Mouse (Mus musculus): ENCODE results near the gene Lst1. TPM values are rescaled to one million over a fixed set of nuclear protein-coding genes. Genes with fewer than 3 reads are reported as not detected.

Gene Lst1
- polyA plus RNA-seq, 1 experiment from 2014 or later = 7.9 TPM

- Histone ChIP-seq H3K27ac (ENCODE audit: low read length) (no peak overlapping the region), H3K36me3 (ENCODE audit: control insufficient read depth, insufficient read depth) (peaks cover 57% of the 10 kb centered on the region), H3K4me2 (ENCODE audit: low read depth, low read length) (0 out of 2 replicates have a peak overlapping the region, but pooled peaks have one; percentile 4), H3K4me1 (ENCODE audit: control insufficient read depth, insufficient read depth, low read length) (peaks cover 23% of the 10 kb centered on the region), H3K9ac (ENCODE audit: low read length) (no peak overlapping the region), H3K4me3 (ENCODE audit: low read length) (no peak overlapping the region), H3K27me3 (ENCODE audit: control insufficient read depth, insufficient read depth, low read length) (no peaks in the 10 kb centered on the region), H3K9me3 (replicated peaks; ENCODE audit: control insufficient read depth, low read length) (no peaks in the 10 kb centered on the region)
- 77% methylated on average over 11 of the region's 11 CpGs for WGBS
- ATAC-seq (replicated peaks; ENCODE audit: extremely low read depth, insufficient read depth, low FRiP score) = no peak
Observed at GRCm38 (mm10) chr17:35161421-35161820, 26.8 kb downstream of the Lst1 start.

GRCm38 (mm10) chr17:35159638-35160037 lies 28.6 kb downstream of the Lst1 start:
- ATAC-seq (replicated peaks; ENCODE audit: extremely low read depth, insufficient read depth, low FRiP score) = no peak
- H3K4me3 ChIP-seq (ENCODE audit: low read length) = no peak overlapping the region
- no peaks in the 10 kb centered on the region for H3K9me3 ChIP-seq (replicated peaks; ENCODE audit: control insufficient read depth, low read length)
- H3K27me3 ChIP-seq (ENCODE audit: control insufficient read depth, insufficient read depth, low read length) = no peaks in the 10 kb centered on the region
- peaks cover 75% of the 10 kb centered on the region for H3K36me3 ChIP-seq (ENCODE audit: control insufficient read depth, insufficient read depth)
- no peak overlapping the region for H3K9ac ChIP-seq (ENCODE audit: low read length)
- no peak overlapping the region for H3K4me2 ChIP-seq (ENCODE audit: low read depth, low read length)
- H3K4me1 ChIP-seq (ENCODE audit: control insufficient read depth, insufficient read depth, low read length) = peaks cover 16% of the 10 kb centered on the region
- no peak overlapping the region for H3K27ac ChIP-seq (ENCODE audit: low read length)
- WGBS = 82% methylated on average over 7 of the region's 7 CpGs

GRCm38 (mm10) chr17:35158850-35159593 lies 29.2 kb downstream of the Lst1 start:
- ATAC-seq (replicated peaks; ENCODE audit: extremely low read depth, insufficient read depth, low FRiP score) = no peak
- H3K9me3 ChIP-seq (replicated peaks; ENCODE audit: control insufficient read depth, low read length) = no peaks in the 10 kb centered on the region
- H3K27ac ChIP-seq (ENCODE audit: low read length) = no peak overlapping the region
- peaks cover 16% of the 10 kb centered on the region for H3K4me1 ChIP-seq (ENCODE audit: control insufficient read depth, insufficient read depth, low read length)
- no peak overlapping the region for H3K4me2 ChIP-seq (ENCODE audit: low read depth, low read length)
- no peak overlapping the region for H3K9ac ChIP-seq (ENCODE audit: low read length)
- no peaks in the 10 kb centered on the region for H3K27me3 ChIP-seq (ENCODE audit: control insufficient read depth, insufficient read depth, low read length)
- H3K36me3 ChIP-seq (ENCODE audit: control insufficient read depth, insufficient read depth) = peaks cover 81% of the 10 kb centered on the region
- WGBS = 90% methylated on average over 16 of the region's 16 CpGs
- no peak overlapping the region for H3K4me3 ChIP-seq (ENCODE audit: low read length)

- WGBS = 85% methylated on average over 8 of the region's 8 CpGs
- Histone ChIP-seq H3K4me3 (ENCODE audit: low read length) (no peak overlapping the region), H3K27ac (ENCODE audit: low read length) (no peak overlapping the region)
Observed at GRCm38 (mm10) chr17:35157661-35158175, 30.5 kb downstream of the Lst1 start.

GRCm38 (mm10) chr17:35157254-35157653 lies 31.0 kb downstream of the Lst1 start:
- H3K4me1 ChIP-seq (ENCODE audit: control insufficient read depth, insufficient read depth, low read length) = peaks cover 8% of the 10 kb centered on the region
- H3K9ac ChIP-seq (ENCODE audit: low read length) = no peak overlapping the region
- H3K27ac ChIP-seq (ENCODE audit: low read length) = no peak overlapping the region
- 86% methylated on average over 8 of the region's 8 CpGs for WGBS
- H3K9me3 ChIP-seq (replicated peaks; ENCODE audit: control insufficient read depth, low read length) = no peaks in the 10 kb centered on the region
- no peak for ATAC-seq (replicated peaks; ENCODE audit: extremely low read depth, insufficient read depth, low FRiP score)
- no peak overlapping the region for H3K4me2 ChIP-seq (ENCODE audit: low read depth, low read length)
- H3K4me3 ChIP-seq (ENCODE audit: low read length) = no peak overlapping the region
- no peaks in the 10 kb centered on the region for H3K27me3 ChIP-seq (ENCODE audit: control insufficient read depth, insufficient read depth, low read length)
- H3K36me3 ChIP-seq (ENCODE audit: control insufficient read depth, insufficient read depth) = peaks cover 99% of the 10 kb centered on the region

More at GRCm38 (mm10) chr17:35157661-35158175, 30.5 kb downstream of the Lst1 start:
- peaks cover 13% of the 10 kb centered on the region for H3K4me1 ChIP-seq (ENCODE audit: control insufficient read depth, insufficient read depth, low read length)
- no peaks in the 10 kb centered on the region for H3K9me3 ChIP-seq (replicated peaks; ENCODE audit: control insufficient read depth, low read length)
- H3K9ac ChIP-seq (ENCODE audit: low read length) = no peak overlapping the region
- peaks cover 94% of the 10 kb centered on the region for H3K36me3 ChIP-seq (ENCODE audit: control insufficient read depth, insufficient read depth)
- H3K27me3 ChIP-seq (ENCODE audit: control insufficient read depth, insufficient read depth, low read length) = no peaks in the 10 kb centered on the region
- no peak overlapping the region for H3K4me2 ChIP-seq (ENCODE audit: low read depth, low read length)
- no peak for ATAC-seq (replicated peaks; ENCODE audit: extremely low read depth, insufficient read depth, low FRiP score)

GRCm38 (mm10) chr17:35156461-35157200 lies 31.6 kb downstream of the Lst1 start:
- no peak overlapping the region for H3K27ac ChIP-seq (ENCODE audit: low read length)
- no peak overlapping the region for H3K9ac ChIP-seq (ENCODE audit: low read length)
- no peaks in the 10 kb centered on the region for H3K27me3 ChIP-seq (ENCODE audit: control insufficient read depth, insufficient read depth, low read length)
- no peak; the same call in 1 of the 2 replicates for ATAC-seq (replicated peaks; ENCODE audit: extremely low read depth, insufficient read depth, low FRiP score)
- no peaks in the 10 kb centered on the region for H3K9me3 ChIP-seq (replicated peaks; ENCODE audit: control insufficient read depth, low read length)
- H3K4me2 ChIP-seq (ENCODE audit: low read depth, low read length) = no peak overlapping the region
- no peak overlapping the region for H3K4me3 ChIP-seq (ENCODE audit: low read length)
- peaks cover 2% of the 10 kb centered on the region; the same call in 1 of the 2 replicates for H3K4me1 ChIP-seq (ENCODE audit: control insufficient read depth, insufficient read depth, low read length)
- H3K36me3 ChIP-seq (ENCODE audit: control insufficient read depth, insufficient read depth) = peaks cover 99% of the 10 kb centered on the region
- 88% methylated on average over 33 of the region's 33 CpGs for WGBS

GRCm38 (mm10) chr17:35155451-35155850 lies 32.8 kb downstream of the Lst1 start:
- no peaks in the 10 kb centered on the region for H3K4me1 ChIP-seq (ENCODE audit: control insufficient read depth, insufficient read depth, low read length)
- no peak overlapping the region for H3K4me2 ChIP-seq (ENCODE audit: low read depth, low read length)
- no peak for ATAC-seq (replicated peaks; ENCODE audit: extremely low read depth, insufficient read depth, low FRiP score)
- peaks cover 98% of the 10 kb centered on the region for H3K36me3 ChIP-seq (ENCODE audit: control insufficient read depth, insufficient read depth)
- no peaks in the 10 kb centered on the region for H3K27me3 ChIP-seq (ENCODE audit: control insufficient read depth, insufficient read depth, low read length)
- no peak overlapping the region for H3K27ac ChIP-seq (ENCODE audit: low read length)
- no peak overlapping the region for H3K9ac ChIP-seq (ENCODE audit: low read length)
- no peaks in the 10 kb centered on the region for H3K9me3 ChIP-seq (replicated peaks; ENCODE audit: control insufficient read depth, low read length)
- 87% methylated on average over 12 of the region's 12 CpGs for WGBS
- H3K4me3 ChIP-seq (ENCODE audit: low read length) = no peak overlapping the region

- no peaks in the 10 kb centered on the region for H3K27me3 ChIP-seq (ENCODE audit: control insufficient read depth, insufficient read depth, low read length)
- no peak overlapping the region for H3K9ac ChIP-seq (ENCODE audit: low read length)
- H3K4me2 ChIP-seq (ENCODE audit: low read depth, low read length) = no peak overlapping the region
- no peak overlapping the region for H3K27ac ChIP-seq (ENCODE audit: low read length)
- no peaks in the 10 kb centered on the region for H3K4me1 ChIP-seq (ENCODE audit: control insufficient read depth, insufficient read depth, low read length)
- 74% methylated on average over 7 of the region's 7 CpGs for WGBS
- no peak overlapping the region for H3K4me3 ChIP-seq (ENCODE audit: low read length)
- ATAC-seq (replicated peaks; ENCODE audit: extremely low read depth, insufficient read depth, low FRiP score) = no peak
- H3K9me3 ChIP-seq (replicated peaks; ENCODE audit: control insufficient read depth, low read length) = no peaks in the 10 kb centered on the region
- peaks cover 98% of the 10 kb centered on the region for H3K36me3 ChIP-seq (ENCODE audit: control insufficient read depth, insufficient read depth)
Observed at GRCm38 (mm10) chr17:35154616-35155015, 33.6 kb downstream of the Lst1 start.

- Histone ChIP-seq H3K4me1 (ENCODE audit: control insufficient read depth, insufficient read depth, low read length) (no peaks in the 10 kb centered on the region), H3K9ac (ENCODE audit: low read length) (no peak overlapping the region), H3K27ac (ENCODE audit: low read length) (no peak overlapping the region), H3K9me3 (replicated peaks; ENCODE audit: control insufficient read depth, low read length) (no peaks in the 10 kb centered on the region), H3K36me3 (ENCODE audit: control insufficient read depth, insufficient read depth) (peaks cover 98% of the 10 kb centered on the region), H3K4me3 (ENCODE audit: low read length) (no peak overlapping the region), H3K27me3 (ENCODE audit: control insufficient read depth, insufficient read depth, low read length) (no peaks in the 10 kb centered on the region), H3K4me2 (ENCODE audit: low read depth, low read length) (no peak overlapping the region)
- WGBS = 87% methylated on average over 4 of the region's 4 CpGs
- ATAC-seq (replicated peaks; ENCODE audit: extremely low read depth, insufficient read depth, low FRiP score) = no peak
Observed at GRCm38 (mm10) chr17:35153931-35154330, 34.3 kb downstream of the Lst1 start.
